Mouse (Mus musculus): ENCODE results near the gene Plk5. TPM values are rescaled to one million over a fixed set of nuclear protein-coding genes. Genes with fewer than 3 reads are reported as not detected.

Gene Plk5
- total and polyA plus RNA-seq, 2 experiments: 1.4 to 6.6 TPM

DNA sequence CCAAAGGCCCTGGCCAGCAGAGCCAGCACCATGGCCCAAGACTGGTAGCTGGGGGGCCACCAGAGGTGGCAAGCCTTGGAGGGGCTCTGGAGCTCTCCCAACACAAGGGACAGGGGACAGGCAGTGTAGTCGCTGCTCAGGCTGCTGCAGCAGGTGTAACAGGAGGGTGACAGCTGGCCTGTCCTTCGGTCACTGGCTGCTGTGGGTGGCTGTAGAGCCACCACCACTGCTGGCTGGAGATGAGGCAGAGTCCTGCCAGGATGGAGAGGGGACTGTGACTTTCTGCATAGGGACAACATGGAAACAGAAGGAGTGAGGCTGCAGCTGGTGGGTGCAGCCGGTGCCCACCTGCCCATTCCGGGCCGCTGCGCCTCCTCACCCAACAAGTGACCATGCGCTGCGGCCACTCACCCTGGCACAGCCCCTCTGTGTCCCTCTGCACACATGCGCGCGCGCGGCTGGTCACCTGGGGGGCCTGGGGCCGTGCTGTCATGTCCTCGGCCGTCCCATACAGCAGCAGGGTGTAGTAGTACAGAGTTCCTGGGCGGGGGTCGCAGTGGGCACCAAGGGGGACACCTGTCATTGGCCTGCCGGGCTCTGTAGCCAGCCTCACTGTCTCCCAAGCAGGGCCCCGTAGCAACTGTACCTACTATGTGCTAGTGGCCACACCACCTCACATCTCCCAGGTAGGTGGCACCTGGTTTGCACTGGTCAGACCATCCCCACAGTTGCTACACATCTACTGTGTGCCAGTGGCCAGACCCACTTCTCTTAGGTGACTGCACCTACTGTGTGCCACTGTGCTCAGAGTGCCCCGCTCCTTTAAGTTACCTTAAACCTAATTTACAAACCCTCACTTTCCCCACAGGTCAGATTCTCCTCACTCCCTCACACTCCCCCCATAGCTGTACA is 34.3 kb upstream of the Plk5 start:
- 91% methylated on average over 21 of the region's 21 CpGs for WGBS
- Histone ChIP-seq H3K36me3 (ENCODE audit: control insufficient read depth, insufficient read depth, low read length) (no peaks in the 10 kb centered on the region), H3K79me2 (ENCODE audit: control insufficient read depth, insufficient read depth, low read length) (peaks cover 2% of the 10 kb centered on the region; the same call in 1 of the 2 replicates), H3K27ac (replicated peaks; ENCODE audit: insufficient read depth, low read depth, low read length) (peak overlapping the region; percentile 83), H3K4me1 (ENCODE audit: control insufficient read depth, insufficient read depth, low read length) (peaks cover 17% of the 10 kb centered on the region), H3K9ac (ENCODE audit: low read depth, low read length) (peak overlapping the region; percentile 87), H3K27me3 (ENCODE audit: control insufficient read depth, insufficient read depth, low read length) (no peaks in the 10 kb centered on the region), H3K4me3 (ENCODE audit: insufficient read depth, low read depth, low read length) (peak overlapping the region; percentile 81)
- no peak for DNase-seq (ENCODE audit: extremely low read depth, low read depth, low spot score)
- TF ChIP-seq CTCF (IDR thresholded peaks at IDR 0.05; ENCODE audit: low read depth, low read length): no peak
- TF ChIP-seq POLR2A (IDR thresholded peaks at IDR 0.05; ENCODE audit: extremely low read depth, insufficient read depth, low read length): no peak

DNA sequence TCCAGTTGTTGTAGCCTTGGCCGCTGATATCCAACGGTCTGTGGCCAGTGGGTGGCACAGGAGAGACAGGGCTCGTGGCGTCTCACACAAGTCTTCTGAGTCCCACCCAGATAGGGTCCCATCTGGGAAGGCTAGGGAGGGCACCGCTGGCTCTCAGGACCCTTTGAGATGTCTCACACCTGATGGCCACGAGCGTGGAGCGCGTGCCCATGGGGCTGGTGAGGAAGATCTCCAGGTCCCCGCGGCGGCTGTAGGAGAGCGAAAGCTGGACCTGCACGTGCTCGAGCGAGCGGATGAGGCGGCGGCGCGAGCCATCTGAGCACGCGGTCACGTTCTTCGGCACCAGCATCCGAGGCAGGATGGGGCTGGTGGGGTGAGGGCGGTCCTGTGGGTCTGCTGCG is 33.4 kb upstream of the Plk5 start:
- TF ChIP-seq POLR2A (IDR thresholded peaks at IDR 0.05; ENCODE audit: extremely low read depth, insufficient read depth, low read length): no peak
- peak; percentile 42 for TF ChIP-seq CTCF (IDR thresholded peaks at IDR 0.05; ENCODE audit: low read depth, low read length)
- Histone ChIP-seq H3K27ac (replicated peaks; ENCODE audit: insufficient read depth, low read depth, low read length) (peak overlapping the region; percentile 83), H3K79me2 (ENCODE audit: control insufficient read depth, insufficient read depth, low read length) (peaks cover 2% of the 10 kb centered on the region; the same call in 1 of the 2 replicates), H3K4me1 (ENCODE audit: control insufficient read depth, insufficient read depth, low read length) (peaks cover 17% of the 10 kb centered on the region), H3K27me3 (ENCODE audit: control insufficient read depth, insufficient read depth, low read length) (no peaks in the 10 kb centered on the region), H3K9ac (ENCODE audit: low read depth, low read length) (peak overlapping the region; percentile 87), H3K36me3 (ENCODE audit: control insufficient read depth, insufficient read depth, low read length) (no peaks in the 10 kb centered on the region), H3K4me3 (ENCODE audit: insufficient read depth, low read depth, low read length) (peak overlapping the region; percentile 81)
- under 1% methylated on average over 28 of the region's 28 CpGs for WGBS
- DNase-seq (ENCODE audit: extremely low read depth, low read depth, low spot score): peak; percentile 74

DNA sequence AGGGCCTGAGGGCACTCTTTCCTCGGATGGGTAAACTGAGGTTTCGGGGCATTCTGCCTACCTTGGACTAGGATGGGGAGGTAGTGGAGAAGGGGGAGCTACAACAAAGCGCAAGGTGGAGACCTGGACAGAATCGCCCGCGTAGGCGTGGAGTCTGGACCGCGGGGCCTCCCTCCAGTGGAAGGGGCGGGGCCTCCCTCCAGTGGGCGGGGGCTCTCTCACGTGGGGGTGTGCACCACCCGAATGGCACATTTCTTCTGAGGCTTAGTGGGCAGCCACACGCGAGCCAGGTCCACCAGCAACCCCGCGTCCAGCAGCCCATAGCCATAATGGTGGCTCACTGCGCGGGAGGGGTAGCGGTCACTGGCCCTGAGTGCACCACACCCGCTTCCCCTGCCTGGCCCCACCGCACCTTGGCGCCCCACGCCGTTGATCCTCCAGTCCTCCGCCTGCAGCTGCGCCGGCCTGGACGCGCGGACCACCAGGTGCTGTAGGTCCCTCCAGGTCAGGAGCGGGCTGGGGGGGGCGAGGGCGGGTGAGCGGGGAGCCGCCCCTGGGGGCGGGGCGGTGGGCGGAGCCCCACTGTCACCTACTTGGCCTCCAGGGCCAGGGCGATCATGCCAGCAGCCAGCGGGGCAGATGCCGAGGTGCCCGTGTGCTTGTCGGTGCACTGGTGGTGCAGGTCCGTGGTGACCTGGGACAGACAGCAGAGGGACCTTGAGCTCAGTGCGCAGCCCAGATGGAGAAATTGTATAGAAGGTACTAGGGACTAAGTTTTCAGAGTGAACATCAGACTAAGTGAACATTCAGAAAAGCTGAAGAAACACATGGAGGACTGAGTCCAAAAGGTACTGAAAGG is 32.8 kb upstream of the Plk5 start:
- peak overlapping the region; percentile 81 for H3K4me3 ChIP-seq (ENCODE audit: insufficient read depth, low read depth, low read length)
- DNase-seq (ENCODE audit: extremely low read depth, low read depth, low spot score): peak; percentile 92
- H3K4me1 ChIP-seq (ENCODE audit: control insufficient read depth, insufficient read depth, low read length): peaks cover 18% of the 10 kb centered on the region
- peak; percentile 71; the same call in 1 of the 2 replicates for TF ChIP-seq POLR2A (IDR thresholded peaks at IDR 0.05; ENCODE audit: extremely low read depth, insufficient read depth, low read length)
- TF ChIP-seq CTCF (IDR thresholded peaks at IDR 0.05; ENCODE audit: low read depth, low read length): no peak
- peak overlapping the region; percentile 95 for H3K9ac ChIP-seq (ENCODE audit: low read depth, low read length)
- H3K27me3 ChIP-seq (ENCODE audit: control insufficient read depth, insufficient read depth, low read length): no peaks in the 10 kb centered on the region
- peak overlapping the region; percentile 97 for H3K27ac ChIP-seq (replicated peaks; ENCODE audit: insufficient read depth, low read depth, low read length)
- peaks cover 2% of the 10 kb centered on the region; the same call in 1 of the 2 replicates for H3K79me2 ChIP-seq (ENCODE audit: control insufficient read depth, insufficient read depth, low read length)
- under 1% methylated on average over 45 of the region's 46 CpGs for whole genome bisulfite sequencing
- no peaks in the 10 kb centered on the region for H3K36me3 ChIP-seq (ENCODE audit: control insufficient read depth, insufficient read depth, low read length)

DNA sequence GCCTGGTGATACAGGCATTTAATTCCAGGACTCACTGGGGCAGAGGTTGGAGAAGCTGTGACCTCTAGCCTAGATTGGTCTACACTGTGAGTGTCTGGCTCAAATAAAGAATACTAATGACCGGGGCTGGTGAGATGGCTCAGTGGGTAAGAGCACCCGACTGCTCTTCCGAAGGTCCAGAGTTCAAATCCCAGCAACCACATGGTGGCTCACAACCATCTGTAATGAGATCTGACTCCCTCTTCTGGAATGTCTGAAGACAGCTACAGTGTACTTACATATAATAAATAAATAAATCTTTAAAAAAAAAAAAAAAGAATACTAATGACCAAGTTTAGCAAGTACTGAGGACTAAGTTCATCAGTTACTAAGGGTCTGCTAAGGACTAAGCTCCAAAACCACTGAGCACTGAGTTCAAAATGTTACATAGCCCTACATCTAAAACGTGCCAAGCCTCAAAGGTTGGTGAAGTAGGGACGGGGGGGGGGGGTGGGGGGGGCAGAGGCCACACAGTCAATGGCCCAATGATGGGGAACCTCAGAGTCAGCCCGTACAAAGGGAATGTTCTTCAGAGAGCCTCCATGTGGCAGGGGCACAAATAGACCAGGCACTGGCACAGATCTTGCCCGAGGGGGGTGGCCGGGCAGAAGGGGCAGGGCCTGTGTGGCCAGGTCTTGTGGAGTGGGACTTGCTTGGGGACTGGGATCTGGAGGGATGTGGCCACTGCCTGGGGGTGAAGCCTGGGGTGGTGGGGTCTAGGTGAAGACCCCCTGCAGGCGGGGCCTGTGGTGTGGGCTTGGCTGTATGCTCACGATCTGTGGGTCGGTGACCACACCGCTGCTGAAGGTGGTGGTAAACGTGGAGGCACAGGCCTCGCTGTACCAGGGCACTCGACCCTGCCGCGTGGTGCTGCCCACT is 31.9 kb upstream of the Plk5 start:
- TF ChIP-seq CTCF (IDR thresholded peaks at IDR 0.05; ENCODE audit: low read depth, low read length) (0 out of 2 replicates have a peak, but pooled peaks have one; percentile 16), POLR2A (IDR thresholded peaks at IDR 0.05; ENCODE audit: extremely low read depth, insufficient read depth, low read length) (no peak)
- Histone ChIP-seq H3K27ac (replicated peaks; ENCODE audit: insufficient read depth, low read depth, low read length) (peak overlapping the region; percentile 87), H3K9ac (ENCODE audit: low read depth, low read length) (peak overlapping the region; percentile 73), H3K4me1 (ENCODE audit: control insufficient read depth, insufficient read depth, low read length) (peaks cover 20% of the 10 kb centered on the region), H3K27me3 (ENCODE audit: control insufficient read depth, insufficient read depth, low read length) (no peaks in the 10 kb centered on the region), H3K36me3 (ENCODE audit: control insufficient read depth, insufficient read depth, low read length) (no peaks in the 10 kb centered on the region), H3K79me2 (ENCODE audit: control insufficient read depth, insufficient read depth, low read length) (peaks cover 2% of the 10 kb centered on the region; the same call in 1 of the 2 replicates), H3K4me3 (ENCODE audit: insufficient read depth, low read depth, low read length) (peak overlapping the region; percentile 81)
- DNase-seq (ENCODE audit: extremely low read depth, low read depth, low spot score): peak; percentile 92
- WGBS: 27% methylated on average over 17 of the region's 17 CpGs

DNA sequence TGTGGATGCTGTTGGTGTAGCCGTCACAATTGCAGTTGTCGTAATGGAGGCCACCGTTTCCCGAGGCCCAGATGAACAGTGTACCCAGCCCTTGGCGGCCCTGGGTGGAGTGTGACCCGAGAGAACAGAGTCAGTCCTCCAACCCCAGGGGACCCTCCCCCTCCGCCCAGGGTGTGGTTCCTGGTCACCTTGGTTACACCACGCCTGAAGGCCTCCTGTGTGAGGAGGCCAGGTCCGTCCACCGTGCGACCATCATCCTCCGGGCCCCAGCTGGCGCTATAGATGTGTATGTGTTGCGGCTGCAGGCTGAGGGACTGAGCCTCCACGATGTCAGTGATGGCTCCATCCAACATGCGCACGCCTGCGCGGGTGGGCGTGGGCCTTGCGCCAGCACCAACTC is 31.2 kb upstream of the Plk5 start:
- Histone ChIP-seq H3K36me3 (ENCODE audit: control insufficient read depth, insufficient read depth, low read length) (no peaks in the 10 kb centered on the region), H3K27ac (replicated peaks; ENCODE audit: insufficient read depth, low read depth, low read length) (peak overlapping the region; percentile 78), H3K27me3 (ENCODE audit: control insufficient read depth, insufficient read depth, low read length) (no peaks in the 10 kb centered on the region), H3K79me2 (ENCODE audit: control insufficient read depth, insufficient read depth, low read length) (peaks cover 3% of the 10 kb centered on the region; the same call in 1 of the 2 replicates), H3K4me3 (ENCODE audit: insufficient read depth, low read depth, low read length) (peak overlapping the region; percentile 50; the same call in 1 of the 2 replicates), H3K9ac (ENCODE audit: low read depth, low read length) (peak overlapping the region; percentile 73), H3K4me1 (ENCODE audit: control insufficient read depth, insufficient read depth, low read length) (peaks cover 17% of the 10 kb centered on the region)
- TF ChIP-seq POLR2A (IDR thresholded peaks at IDR 0.05; ENCODE audit: extremely low read depth, insufficient read depth, low read length): no peak
- TF ChIP-seq CTCF (IDR thresholded peaks at IDR 0.05; ENCODE audit: low read depth, low read length): no peak
- 59% methylated on average over 21 of the region's 21 CpGs for WGBS
- no peak for DNase-seq (ENCODE audit: extremely low read depth, low read depth, low spot score)
